ENCODE assay signal across 14 mouse cellular contexts in genomic region chr7:139119775-139120153, GRCm38 (mm10). TPM values are rescaled to one million over a fixed set of nuclear protein-coding genes. Genes with fewer than 3 reads are reported as not detected.
A peak's percentile ranks its signal among the peaks of the same experiment; 100 is the strongest.
DNase-seq lines count a peak whose midpoint lies in the region; ATAC-seq and TF ChIP-seq lines count a peak whose summit lies in the region.
"Had no signal": no experiment of that assay in that cellular context is flagged by ENCODE, and none has a peak within 500 bp of the region (broad histone marks: within the 10 kb centered on the region; RNA-seq: fewer than 3 reads in every experiment).

No protein-coding gene starts in this region.

- TF ChIP-seq CTCF in forebrain, postnatal 0 days (IDR thresholded peaks at IDR 0.05; ENCODE audit: low read depth): no peak
- no peak for TF ChIP-seq CTCF in hindbrain, postnatal 0 days (IDR thresholded peaks at IDR 0.05; ENCODE audit: low read depth)

- no peaks in the 10 kb centered on the region for H3K27me3 ChIP-seq in forebrain, postnatal 0 days (ENCODE audit: insufficient read depth, low read length)
- H3K27me3 ChIP-seq in forebrain, embryonic 12.5 days: peaks cover 11% of the 10 kb centered on the region; the same call in 1 of the 2 replicates
- H3K27me3 ChIP-seq in midbrain, embryonic 11.5 days (ENCODE audit: control insufficient read depth, insufficient read depth, low read length): no peaks in the 10 kb centered on the region
- peaks cover 4% of the 10 kb centered on the region; the same call in 1 of the 2 replicates for H3K27me3 ChIP-seq in midbrain, embryonic 16.5 days (ENCODE audit: control insufficient read depth, insufficient read depth, low read depth, low read length)
- no peaks in the 10 kb centered on the region for H3K27me3 ChIP-seq in hindbrain, postnatal 0 days (ENCODE audit: insufficient read depth, low read length)
- no peaks in the 10 kb centered on the region for H3K27me3 ChIP-seq in neural tube, embryonic 14.5 days (ENCODE audit: control insufficient read depth, insufficient read depth, low read length)
- H3K27me3 ChIP-seq: embryonic facial prominence, embryonic 12.5 days; limb, embryonic 15.5 days; liver, embryonic 13.5 days; neural tube, embryonic 12.5 days; stomach, embryonic 15.5 days had no signal

- intact Hi-C loops in gastrocnemius, postnatal 36 days (cut with DNase I): loop anchor here (5.0 kb wide), 2 partner anchors 83 to 168 kb away; no protein-coding TSS in a partner anchor

- 70% methylated on average over 2 of the region's 2 CpGs for WGBS in forebrain, postnatal 0 days
- WGBS in forebrain, embryonic 12.5 days: 71% methylated on average over 2 of the region's 2 CpGs
- 73% methylated on average over 2 of the region's 2 CpGs for WGBS in midbrain, embryonic 11.5 days
- 56% methylated on average over 2 of the region's 2 CpGs for WGBS in midbrain, embryonic 16.5 days
- WGBS in hindbrain, postnatal 0 days: 67% methylated on average over 2 of the region's 2 CpGs
- WGBS in neural tube, embryonic 14.5 days: 65% methylated on average over 2 of the region's 2 CpGs

- DNase-seq in forebrain, postnatal 0 days: no peak
- no peak for DNase-seq in midbrain, embryonic 11.5 days (ENCODE audit: low spot score, missing footprints)
- no peak for DNase-seq in hindbrain, postnatal 0 days (ENCODE audit: low spot score)
- DNase-seq in gastrocnemius, postnatal 36 days: no peak

- H3K4me3 ChIP-seq in forebrain, postnatal 0 days (ENCODE audit: low read depth, low read length): no peak overlapping the region
- H3K4me3 ChIP-seq in forebrain, embryonic 12.5 days (replicated peaks): no peak overlapping the region
- no peak overlapping the region for H3K4me3 ChIP-seq in midbrain, embryonic 11.5 days (ENCODE audit: low read depth, low read length)
- H3K4me3 ChIP-seq in midbrain, embryonic 16.5 days (ENCODE audit: low read depth, low read length): no peak overlapping the region
- H3K4me3 ChIP-seq in hindbrain, postnatal 0 days (ENCODE audit: low read length): no peak overlapping the region
- no peak overlapping the region for H3K4me3 ChIP-seq in neural tube, embryonic 14.5 days (ENCODE audit: low read depth, low read length)
- H3K4me3 ChIP-seq: embryonic facial prominence, embryonic 12.5 days; limb, embryonic 10.5 days; limb, embryonic 15.5 days; liver, embryonic 13.5 days; neural tube, embryonic 12.5 days; stomach, embryonic 15.5 days had no signal

- no peaks in the 10 kb centered on the region; the same call in 1 of the 2 replicates for H3K36me3 ChIP-seq in forebrain, postnatal 0 days (ENCODE audit: insufficient read depth)
- no peaks in the 10 kb centered on the region for H3K36me3 ChIP-seq in forebrain, embryonic 12.5 days (replicated peaks)
- no peaks in the 10 kb centered on the region for H3K36me3 ChIP-seq in midbrain, embryonic 11.5 days (ENCODE audit: control insufficient read depth, insufficient read depth, low read length)
- no peaks in the 10 kb centered on the region for H3K36me3 ChIP-seq in midbrain, embryonic 16.5 days (ENCODE audit: control insufficient read depth, insufficient read depth, low read length)
- H3K36me3 ChIP-seq in hindbrain, postnatal 0 days (ENCODE audit: insufficient read depth, low read length): no peaks in the 10 kb centered on the region
- no peaks in the 10 kb centered on the region for H3K36me3 ChIP-seq in neural tube, embryonic 14.5 days (ENCODE audit: control insufficient read depth, insufficient read depth, low read length)
- H3K36me3 ChIP-seq: embryonic facial prominence, embryonic 12.5 days; limb, embryonic 10.5 days; limb, embryonic 15.5 days; liver, embryonic 13.5 days; neural tube, embryonic 12.5 days; stomach, embryonic 15.5 days had no signal

- H3K27ac ChIP-seq in forebrain, postnatal 0 days (ENCODE audit: low read depth, low read length): no peak overlapping the region
- no peak overlapping the region for H3K27ac ChIP-seq in forebrain, embryonic 12.5 days
- no peak overlapping the region for H3K27ac ChIP-seq in midbrain, embryonic 11.5 days (ENCODE audit: low read depth, low read length)
- H3K27ac ChIP-seq in midbrain, embryonic 16.5 days (ENCODE audit: low read length): no peak overlapping the region
- no peak overlapping the region for H3K27ac ChIP-seq in hindbrain, postnatal 0 days
- H3K27ac ChIP-seq in neural tube, embryonic 14.5 days (ENCODE audit: low read depth, low read length): no peak overlapping the region
- H3K27ac ChIP-seq: embryonic facial prominence, embryonic 12.5 days; limb, embryonic 10.5 days; limb, embryonic 15.5 days; liver, embryonic 13.5 days; neural tube, embryonic 12.5 days; stomach, embryonic 15.5 days had no signal

- no peaks in the 10 kb centered on the region for H3K4me1 ChIP-seq in forebrain, postnatal 0 days (ENCODE audit: insufficient read depth)
- H3K4me1 ChIP-seq in forebrain, embryonic 12.5 days: no peaks in the 10 kb centered on the region
- no peaks in the 10 kb centered on the region for H3K4me1 ChIP-seq in midbrain, embryonic 11.5 days (ENCODE audit: control insufficient read depth, insufficient read depth, low read length)
- no peaks in the 10 kb centered on the region for H3K4me1 ChIP-seq in midbrain, embryonic 16.5 days (ENCODE audit: control insufficient read depth, insufficient read depth, low read length)
- H3K4me1 ChIP-seq in hindbrain, postnatal 0 days (ENCODE audit: insufficient read depth, low read length): no peaks in the 10 kb centered on the region
- no peaks in the 10 kb centered on the region for H3K4me1 ChIP-seq in neural tube, embryonic 14.5 days (ENCODE audit: control insufficient read depth, insufficient read depth, low read length)
- H3K4me1 ChIP-seq: embryonic facial prominence, embryonic 12.5 days; limb, embryonic 10.5 days; limb, embryonic 15.5 days; liver, embryonic 13.5 days; neural tube, embryonic 12.5 days; stomach, embryonic 15.5 days had no signal

- H3K4me2 ChIP-seq in forebrain, postnatal 0 days (ENCODE audit: low read depth): no peak overlapping the region
- H3K4me2 ChIP-seq in forebrain, embryonic 12.5 days: no peak overlapping the region
- H3K4me2 ChIP-seq in midbrain, embryonic 11.5 days: no peak overlapping the region
- H3K4me2 ChIP-seq in midbrain, embryonic 16.5 days (ENCODE audit: low read length): no peak overlapping the region
- no peak overlapping the region for H3K4me2 ChIP-seq in hindbrain, postnatal 0 days (ENCODE audit: low read depth, low read length)
- H3K4me2 ChIP-seq in neural tube, embryonic 14.5 days (ENCODE audit: low read depth, low read length): no peak overlapping the region
- H3K4me2 ChIP-seq: embryonic facial prominence, embryonic 12.5 days; limb, embryonic 15.5 days; liver, embryonic 13.5 days; neural tube, embryonic 12.5 days; stomach, embryonic 15.5 days had no signal

- no peak overlapping the region for H3K9ac ChIP-seq in forebrain, postnatal 0 days
- H3K9ac ChIP-seq in forebrain, embryonic 12.5 days: no peak overlapping the region
- no peak overlapping the region for H3K9ac ChIP-seq in midbrain, embryonic 11.5 days (ENCODE audit: low read length)
- H3K9ac ChIP-seq in midbrain, embryonic 16.5 days (ENCODE audit: low read depth, low read length): no peak overlapping the region
- no peak overlapping the region for H3K9ac ChIP-seq in hindbrain, postnatal 0 days (replicated peaks; ENCODE audit: low read length)
- no peak overlapping the region for H3K9ac ChIP-seq in neural tube, embryonic 14.5 days (replicated peaks; ENCODE audit: low read depth, low read length)
- H3K9ac ChIP-seq: embryonic facial prominence, embryonic 12.5 days; limb, embryonic 15.5 days; liver, embryonic 13.5 days; neural tube, embryonic 12.5 days; stomach, embryonic 15.5 days had no signal

- no peaks in the 10 kb centered on the region for H3K9me3 ChIP-seq in forebrain, postnatal 0 days (ENCODE audit: low read length)
- H3K9me3 ChIP-seq in forebrain, embryonic 12.5 days: no peaks in the 10 kb centered on the region
- H3K9me3 ChIP-seq in midbrain, embryonic 11.5 days (ENCODE audit: control insufficient read depth, low read length): no peaks in the 10 kb centered on the region
- no peaks in the 10 kb centered on the region for H3K9me3 ChIP-seq in midbrain, embryonic 16.5 days (replicated peaks; ENCODE audit: control insufficient read depth, low read length, poor library complexity, severe bottlenecking)
- no peaks in the 10 kb centered on the region for H3K9me3 ChIP-seq in hindbrain, postnatal 0 days (ENCODE audit: low read length)
- no peaks in the 10 kb centered on the region for H3K9me3 ChIP-seq in neural tube, embryonic 14.5 days (ENCODE audit: control insufficient read depth, low read length)
- H3K9me3 ChIP-seq: embryonic facial prominence, embryonic 12.5 days; limb, embryonic 10.5 days; limb, embryonic 15.5 days; liver, embryonic 13.5 days; neural tube, embryonic 12.5 days; stomach, embryonic 15.5 days had no signal

- peak; percentile 16 for ATAC-seq in forebrain, postnatal 0 days
- no peak; the same call in 1 of the 2 replicates for ATAC-seq in forebrain, embryonic 12.5 days (ENCODE audit: low FRiP score)
- ATAC-seq in midbrain, embryonic 11.5 days (ENCODE audit: low FRiP score): peak; percentile 5; the same call in 1 of the 2 replicates
- ATAC-seq in midbrain, embryonic 16.5 days: no peak
- peak; percentile 18; the same call in 1 of the 2 replicates for ATAC-seq in hindbrain, postnatal 0 days
- peak; percentile 2; the same call in 1 of the 2 replicates for ATAC-seq in neural tube, embryonic 14.5 days (ENCODE audit: low read depth)

RNA-seq across cellular contexts. Expression of gene Dpysl4, which starts 34.0 kb away (rescaled TPM):
- 121 and 125 TPM in 2 replicates for total RNA-seq in forebrain, postnatal 0 days (2014; rRNA removed)
- 112 and 142 TPM in 2 replicates for polyA plus RNA-seq in forebrain, postnatal 0 days (2015; fragmentation: Nextera tagmentation; extraction: Ambion mirVana)
- 139 and 143 TPM in 2 replicates for polyA plus RNA-seq in forebrain, embryonic 12.5 days (2016; fragmentation: Nextera tagmentation; extraction: Ambion mirVana)
- polyA plus RNA-seq in midbrain, embryonic 11.5 days (2014; fragmentation: Nextera tagmentation; extraction: Ambion mirVana): 167 and 179 TPM in 2 replicates
- 176 and 181 TPM in 2 replicates for polyA plus RNA-seq in midbrain, embryonic 16.5 days (2015; fragmentation: Nextera tagmentation; extraction: Ambion mirVana)
- 170 and 187 TPM in 2 replicates for total RNA-seq in hindbrain, postnatal 0 days (2014; rRNA removed)
- polyA plus RNA-seq in hindbrain, postnatal 0 days (2015; fragmentation: Nextera tagmentation; extraction: Ambion mirVana): 157 and 161 TPM in 2 replicates
- polyA plus RNA-seq in neural tube, embryonic 14.5 days (2014; fragmentation: Nextera tagmentation; extraction: Ambion mirVana): 256 TPM in 2 replicates
- total RNA-seq in gastrocnemius, postnatal 36 days (2021): under 1 TPM; 0.30 to 0.51 TPM
- polyA plus RNA-seq: CD4-positive, CD25-positive, alpha-beta regulatory T cell, adult 4 months had no signal

Comparison
In these comparisons a context has a peak if more than half of its experiments do, and no peak if none do; other contexts are left out.
1. ATAC-seq: peak in forebrain, postnatal 0 days (single experiment), midbrain, embryonic 11.5 days (single experiment), hindbrain, postnatal 0 days (single experiment) and neural tube, embryonic 14.5 days (single experiment); none in forebrain, embryonic 12.5 days (single experiment) and midbrain, embryonic 16.5 days (single experiment).